Mouse (Mus musculus): ENCODE results near the gene Pno1.
"Not testable (repeated sequence)": the region's sequence is repeated elsewhere in the genome, so short reads cannot be mapped to it uniquely, and the experiment has no call there.

Gene Pno1

GRCm38 (mm10) chr11:17211258-17212140 is at the start of gene Pno1:
Gene Pno1, minus strand, starts transcription at chr11:17211568.
- peak; percentile 92 to 96 for DNase-seq (ENCODE audit: low spot score in 2 of 2)

- peak in 1 of 2 experiments; percentile 56 for DNase-seq (ENCODE audit: low spot score in 2 of 2)
These were observed 46.5 kb upstream of the Pno1 start for GRCm38 (mm10) chr11:17257861-17258260.

- peak; percentile 93 to 98 for DNase-seq (ENCODE audit: low spot score in 2 of 2)
These were observed 46.1 kb upstream of the Pno1 start, which contains the start of gene C1d for GRCm38 (mm10) chr11:17257443-17257842. Gene C1d, plus strand, starts transcription at chr11:17257579.

- peak; percentile 11 to 24 for DNase-seq (ENCODE audit: low spot score in 2 of 2)
These were observed 45.5 kb upstream of the Pno1 start for GRCm38 (mm10) chr11:17256813-17257365.

GRCm38 (mm10) chr11:17248715-17249114 is 37.3 kb upstream of the Pno1 start:
- DNase-seq (ENCODE audit: low spot score in 2 of 2): no peak

- not testable (repeated sequence) for DNase-seq (ENCODE audit: low spot score in 2 of 2)
These were observed 27.2 kb upstream of the Pno1 start for GRCm38 (mm10) chr11:17238598-17238997.

GRCm38 (mm10) chr11:17236449-17237037 is 25.2 kb upstream of the Pno1 start:
- DNase-seq (ENCODE audit: low spot score in 2 of 2): no peak

- no peak for DNase-seq (ENCODE audit: low spot score in 2 of 2)
These were observed 21.4 kb upstream of the Pno1 start for GRCm38 (mm10) chr11:17232792-17233191.

GRCm38 (mm10) chr11:17221126-17221525 is 9.8 kb upstream of the Pno1 start:
- no peak for DNase-seq (ENCODE audit: low spot score in 2 of 2)

- DNase-seq (ENCODE audit: low spot score in 2 of 2): no peak
These were observed 4.1 kb upstream of the Pno1 start for GRCm38 (mm10) chr11:17215475-17215874.

GRCm38 (mm10) chr11:17212903-17213509 is 1.6 kb upstream of the Pno1 start:
- no peak for DNase-seq (ENCODE audit: low spot score in 2 of 2)

- DNase-seq (ENCODE audit: low spot score in 2 of 2): no peak
These were observed 750 bp upstream of the Pno1 start for GRCm38 (mm10) chr11:17212141-17212495.

- DNase-seq (ENCODE audit: low spot score in 2 of 2): no peak
These were observed 8.9 kb downstream of the Pno1 start for GRCm38 (mm10) chr11:17202481-17202880.

- DNase-seq (ENCODE audit: low spot score in 2 of 2): no peak
These were observed 10.4 kb downstream of the Pno1 start for GRCm38 (mm10) chr11:17200936-17201335.

- no peak for DNase-seq (ENCODE audit: low spot score in 2 of 2)
These were observed 11.4 kb downstream of the Pno1 start for GRCm38 (mm10) chr11:17199840-17200501.

- DNase-seq (ENCODE audit: low spot score in 2 of 2): no peak
These were observed 12.2 kb downstream of the Pno1 start for GRCm38 (mm10) chr11:17199170-17199569.

GRCm38 (mm10) chr11:17192151-17192844 is 19.1 kb downstream of the Pno1 start:
- DNase-seq (ENCODE audit: low spot score in 2 of 2): no peak

- no peak for DNase-seq (ENCODE audit: low spot score in 2 of 2)
These were observed 22.6 kb downstream of the Pno1 start for GRCm38 (mm10) chr11:17188786-17189185.

- no peak for DNase-seq (ENCODE audit: low spot score in 2 of 2)
These were observed 23.7 kb downstream of the Pno1 start for GRCm38 (mm10) chr11:17187649-17188048.

- no peak for DNase-seq (ENCODE audit: low spot score in 2 of 2)
These were observed 28.2 kb downstream of the Pno1 start for GRCm38 (mm10) chr11:17183165-17183564.

GRCm38 (mm10) chr11:17181807-17182206 is 29.6 kb downstream of the Pno1 start, which contains the start of gene Wdr92:
Gene Wdr92, plus strand, starts transcription at chr11:17182107.
- DNase-seq (ENCODE audit: low spot score in 2 of 2): no peak

All from spleen, postnatal 10 days (tissue).